Mouse (Mus musculus): ENCODE data around the gene Srp68. TPM values are rescaled to one million over a fixed set of nuclear protein-coding genes. Genes with fewer than 3 reads are reported as not detected.

Srp68 gene
- polyA plus RNA-seq, 1 experiment from 2014 or later: 89.5 TPM

GRCm38 (mm10) chr11:116215991-116216390 is 58.0 kb downstream of the Srp68 start:
- Histone ChIP-seq H3K36me3 (0 out of 2 replicates have a peak, but pooled peaks cover under 1% of the 10 kb centered on the region), H3K27ac (no peak overlapping the region), H3K4me1 (peaks cover 25% of the 10 kb centered on the region), H3K9me3 (no peaks in the 10 kb centered on the region), H3K9ac (no peak overlapping the region), H3K27me3 (replicated peaks) (0 out of 2 replicates have a peak, but pooled peaks cover 4% of the 10 kb centered on the region), H3K4me2 (no peak overlapping the region), H3K4me3 (replicated peaks) (no peak overlapping the region)
- ATAC-seq (ENCODE audit: insufficient read depth, low FRiP score, low read depth): no peak
- 83% methylated on average over 6 of the region's 6 CpGs for WGBS

GRCm38 (mm10) chr11:116215181-116215580 is 58.8 kb downstream of the Srp68 start:
- Histone ChIP-seq H3K9me3 (no peaks in the 10 kb centered on the region), H3K4me3 (replicated peaks) (no peak overlapping the region), H3K27me3 (replicated peaks) (no peaks in the 10 kb centered on the region), H3K4me2 (no peak overlapping the region), H3K9ac (no peak overlapping the region), H3K27ac (no peak overlapping the region), H3K4me1 (peaks cover 25% of the 10 kb centered on the region), H3K36me3 (no peaks in the 10 kb centered on the region)
- ATAC-seq (ENCODE audit: insufficient read depth, low FRiP score, low read depth): no peak
- 77% methylated on average over 7 of the region's 7 CpGs for WGBS

DNA sequence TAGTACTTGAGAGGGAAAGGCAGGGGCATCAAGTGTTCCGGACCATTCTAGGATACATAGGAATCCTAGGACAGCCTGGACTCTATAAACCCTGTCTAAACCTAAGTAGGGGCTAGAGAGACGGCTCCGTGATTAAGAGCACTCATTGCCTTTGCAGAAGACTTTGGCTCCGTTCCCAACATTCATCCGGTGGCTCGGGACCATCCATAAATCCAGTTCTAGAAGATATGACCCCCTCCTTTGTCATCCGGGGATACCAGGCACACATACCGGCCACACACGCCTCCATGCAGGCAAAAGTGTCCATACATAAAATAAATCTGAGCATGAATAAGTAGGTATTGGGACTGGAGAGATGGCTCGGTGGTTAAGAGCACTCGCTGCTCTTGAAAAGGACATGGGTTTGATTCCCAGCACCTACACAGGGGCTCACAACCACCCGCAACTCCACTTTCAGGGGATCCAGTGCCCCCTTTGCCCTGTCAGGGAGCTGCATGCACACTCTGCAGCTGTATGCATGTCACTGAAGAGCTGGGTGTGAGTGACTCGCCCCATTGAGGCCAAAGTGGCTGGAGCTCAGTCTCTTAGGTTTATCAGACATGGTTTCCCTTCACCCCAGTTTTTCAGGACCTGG is 60.0 kb downstream of the Srp68 start:
- H3K27me3 ChIP-seq (replicated peaks): no peaks in the 10 kb centered on the region
- no peak overlapping the region for H3K9ac ChIP-seq
- peaks cover 17% of the 10 kb centered on the region for H3K4me1 ChIP-seq
- ATAC-seq (ENCODE audit: insufficient read depth, low FRiP score, low read depth): no peak
- no peak overlapping the region for H3K27ac ChIP-seq
- H3K4me3 ChIP-seq (replicated peaks): no peak overlapping the region
- WGBS: 80% methylated on average over 13 of the region's 13 CpGs
- H3K9me3 ChIP-seq: no peaks in the 10 kb centered on the region
- no peaks in the 10 kb centered on the region for H3K36me3 ChIP-seq
- no peak overlapping the region for H3K4me2 ChIP-seq

- H3K36me3 ChIP-seq: no peaks in the 10 kb centered on the region
- H3K27me3 ChIP-seq (replicated peaks): no peaks in the 10 kb centered on the region
- H3K27ac ChIP-seq: no peak overlapping the region
- no peak overlapping the region for H3K9ac ChIP-seq
- no peak for ATAC-seq (ENCODE audit: insufficient read depth, low FRiP score, low read depth)
- WGBS: 86% methylated on average over 6 of the region's 6 CpGs
- H3K4me2 ChIP-seq: no peak overlapping the region
- no peak overlapping the region for H3K4me3 ChIP-seq (replicated peaks)
- H3K9me3 ChIP-seq: no peaks in the 10 kb centered on the region
- peaks cover 5% of the 10 kb centered on the region; the same call in 1 of the 2 replicates for H3K4me1 ChIP-seq
Observed at GRCm38 (mm10) chr11:116212847-116213246, 61.2 kb downstream of the Srp68 start.

DNA sequence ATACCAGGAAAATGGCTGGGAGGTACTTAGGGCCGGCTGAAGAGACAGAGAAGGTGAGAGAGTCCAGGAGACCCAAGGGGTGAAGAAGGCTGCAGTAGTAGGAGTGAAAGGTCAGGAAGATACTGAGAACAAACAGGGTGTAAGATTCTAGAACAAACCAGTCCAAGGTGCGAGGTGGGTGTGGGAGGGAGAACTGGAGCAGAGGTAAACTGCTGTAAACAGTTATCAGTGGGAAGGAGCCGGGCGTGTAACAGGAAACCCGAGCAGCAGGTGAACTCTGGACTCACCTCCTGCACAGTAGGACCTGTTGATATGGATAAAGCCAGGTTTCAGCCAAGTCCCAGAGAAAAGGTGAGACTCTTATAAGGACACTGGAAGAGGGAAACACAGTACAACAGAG is 63.3 kb downstream of the Srp68 start:
- Histone ChIP-seq H3K4me2 (no peak overlapping the region), H3K4me1 (no peaks in the 10 kb centered on the region; the same call in 1 of the 2 replicates), H3K27me3 (replicated peaks) (no peaks in the 10 kb centered on the region), H3K36me3 (peaks cover 4% of the 10 kb centered on the region), H3K27ac (peak overlapping the region; percentile 79), H3K9ac (no peak overlapping the region), H3K4me3 (replicated peaks) (no peak overlapping the region), H3K9me3 (no peaks in the 10 kb centered on the region)
- WGBS: 59% methylated on average over 5 of the region's 5 CpGs
- peak; percentile 87 for ATAC-seq (ENCODE audit: insufficient read depth, low FRiP score, low read depth)

DNA sequence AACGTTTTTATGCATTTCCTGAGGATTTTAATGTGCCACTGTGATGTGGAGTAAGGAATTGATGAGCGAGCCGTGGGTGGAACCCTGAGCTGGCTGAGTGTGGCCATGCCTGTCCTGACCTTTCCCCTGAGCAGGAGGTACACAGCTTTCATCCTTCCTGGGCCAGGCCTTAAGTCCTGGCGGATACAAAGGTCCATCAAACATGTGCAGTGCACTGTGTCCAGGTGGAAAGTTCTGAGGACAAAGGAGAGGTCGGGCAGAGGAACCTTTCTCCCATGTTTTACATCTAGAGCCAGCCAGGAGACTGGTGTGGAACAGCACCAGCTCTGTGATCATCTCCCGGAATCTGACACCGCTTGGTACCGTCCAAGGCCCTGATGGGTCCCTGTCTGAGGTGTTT is 64.8 kb downstream of the Srp68 start:
- no peaks in the 10 kb centered on the region for H3K27me3 ChIP-seq (replicated peaks)
- peaks cover 4% of the 10 kb centered on the region for H3K36me3 ChIP-seq
- H3K4me1 ChIP-seq: no peaks in the 10 kb centered on the region; the same call in 1 of the 2 replicates
- no peaks in the 10 kb centered on the region for H3K9me3 ChIP-seq
- no peak for ATAC-seq (ENCODE audit: insufficient read depth, low FRiP score, low read depth)
- H3K9ac ChIP-seq: no peak overlapping the region
- H3K27ac ChIP-seq: no peak overlapping the region
- no peak overlapping the region for H3K4me2 ChIP-seq
- 72% methylated on average over 8 of the region's 8 CpGs for WGBS
- H3K4me3 ChIP-seq (replicated peaks): no peak overlapping the region

DNA sequence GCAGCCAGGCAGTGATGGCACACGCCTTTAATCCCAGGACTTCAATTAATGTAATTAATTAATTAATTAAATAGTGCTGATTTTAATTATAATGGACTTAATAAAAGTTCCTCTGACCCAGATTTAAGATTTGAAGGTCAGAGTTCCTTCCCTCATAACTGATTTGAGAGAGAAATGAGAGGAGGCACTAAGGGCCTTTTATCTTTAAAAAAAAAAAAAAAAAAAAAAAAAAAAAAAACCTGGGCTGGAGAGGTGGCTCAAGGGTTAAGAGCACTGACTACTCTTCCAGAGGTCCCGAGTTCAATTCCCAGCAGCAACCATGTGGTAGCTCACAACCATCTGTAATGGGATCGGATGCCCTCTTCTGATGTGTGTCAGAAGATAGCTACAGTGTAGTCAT is 65.4 kb downstream of the Srp68 start:
- Histone ChIP-seq H3K27me3 (replicated peaks) (no peaks in the 10 kb centered on the region), H3K4me2 (no peak overlapping the region), H3K36me3 (peaks cover 4% of the 10 kb centered on the region), H3K9ac (no peak overlapping the region), H3K4me1 (no peaks in the 10 kb centered on the region; the same call in 1 of the 2 replicates), H3K27ac (no peak overlapping the region), H3K9me3 (no peaks in the 10 kb centered on the region), H3K4me3 (replicated peaks) (no peak overlapping the region)
- 80% methylated on average over 3 of the region's 3 CpGs for WGBS
- ATAC-seq (ENCODE audit: insufficient read depth, low FRiP score, low read depth): no peak

- Histone ChIP-seq H3K9ac (no peak overlapping the region), H3K4me1 (no peaks in the 10 kb centered on the region; the same call in 1 of the 2 replicates), H3K4me3 (replicated peaks) (no peak overlapping the region), H3K27me3 (replicated peaks) (no peaks in the 10 kb centered on the region), H3K27ac (no peak overlapping the region), H3K4me2 (no peak overlapping the region), H3K36me3 (peaks cover 4% of the 10 kb centered on the region), H3K9me3 (no peaks in the 10 kb centered on the region)
- no peak for ATAC-seq (ENCODE audit: insufficient read depth, low FRiP score, low read depth)
- WGBS: 72% methylated on average over 4 of the region's 4 CpGs
Observed at GRCm38 (mm10) chr11:116206678-116207077, 67.3 kb downstream of the Srp68 start.

- ATAC-seq (ENCODE audit: insufficient read depth, low FRiP score, low read depth): no peak
- no peak overlapping the region for H3K27ac ChIP-seq
- H3K27me3 ChIP-seq (replicated peaks): no peaks in the 10 kb centered on the region
- H3K9me3 ChIP-seq: no peaks in the 10 kb centered on the region
- H3K4me2 ChIP-seq: no peak overlapping the region
- WGBS: 86% methylated on average over 3 of the region's 3 CpGs
- H3K36me3 ChIP-seq: peaks cover 4% of the 10 kb centered on the region
- no peak overlapping the region for H3K4me3 ChIP-seq (replicated peaks)
- no peaks in the 10 kb centered on the region; the same call in 1 of the 2 replicates for H3K4me1 ChIP-seq
- no peak overlapping the region for H3K9ac ChIP-seq
Observed at GRCm38 (mm10) chr11:116203150-116203549, 70.9 kb downstream of the Srp68 start.

- H3K4me3 ChIP-seq (replicated peaks): no peak overlapping the region
- H3K9ac ChIP-seq: no peak overlapping the region
- H3K9me3 ChIP-seq: no peaks in the 10 kb centered on the region
- H3K4me2 ChIP-seq: no peak overlapping the region
- ATAC-seq (ENCODE audit: insufficient read depth, low FRiP score, low read depth): no peak
- no peaks in the 10 kb centered on the region; the same call in 1 of the 2 replicates for H3K4me1 ChIP-seq
- H3K27ac ChIP-seq: no peak overlapping the region
- peaks cover 6% of the 10 kb centered on the region; the same call in 1 of the 2 replicates for H3K36me3 ChIP-seq
- H3K27me3 ChIP-seq (replicated peaks): no peaks in the 10 kb centered on the region
- WGBS: 93% methylated on average over 2 of the region's 2 CpGs
Observed at GRCm38 (mm10) chr11:116201151-116201550, 72.9 kb downstream of the Srp68 start.

DNA sequence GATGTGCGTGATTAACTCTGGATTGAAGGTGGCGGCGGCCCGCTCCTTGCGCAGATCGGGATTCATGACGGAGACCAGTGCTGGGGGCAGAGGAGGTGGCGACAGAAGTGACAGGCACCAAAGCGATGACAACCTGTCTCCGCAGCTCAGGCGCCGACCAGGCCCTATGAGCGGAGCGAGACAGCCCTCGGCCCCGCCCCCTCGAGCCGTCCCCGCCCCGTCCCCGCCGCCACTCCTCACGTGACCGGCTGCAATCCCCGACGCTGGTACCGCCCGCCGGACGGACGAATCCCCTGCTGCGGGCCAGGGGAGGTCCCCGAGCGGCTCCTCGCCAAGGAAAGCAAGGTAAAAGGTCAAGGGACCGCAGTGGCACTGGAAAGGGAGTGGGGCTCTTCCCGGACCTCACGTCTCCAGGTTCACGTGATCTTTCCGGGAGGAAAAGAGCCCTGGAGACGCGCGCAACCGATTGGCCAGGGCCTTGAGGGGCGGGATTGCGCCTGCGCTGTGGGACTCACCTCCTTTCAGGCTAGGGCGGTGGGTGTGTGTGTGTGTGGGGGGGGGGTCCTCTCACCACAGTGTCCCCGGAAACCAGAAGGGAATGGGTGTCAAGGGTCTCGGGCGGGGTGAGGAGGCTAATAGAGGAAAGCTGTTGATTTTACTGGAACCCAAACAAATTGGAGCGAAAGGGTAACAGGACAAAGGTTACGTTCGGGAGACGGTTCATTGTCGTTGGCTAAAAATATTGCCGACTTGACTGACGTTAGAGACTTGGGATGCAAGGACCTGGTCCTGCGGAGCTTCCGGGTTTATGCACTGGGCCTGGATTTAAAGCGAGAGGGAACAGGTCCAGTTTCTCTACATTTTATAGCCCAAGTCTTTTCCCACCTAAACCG is 75.1 kb downstream of the Srp68 start, which contains the start of the genes Ten1 and Acox1:
Ten1 (plus strand) TSS at position 217 of the 893 bp plus-strand sequence.
Acox1 (minus strand) TSS at position 407 of the 893 bp plus-strand sequence.
- Histone ChIP-seq H3K4me2 (peak within 1 kb of the TSS; percentile 67), H3K9ac (peak within 1 kb of the TSS; percentile 73), H3K4me1 (peaks cover 3% of the 10 kb centered on the region; the same call in 1 of the 2 replicates), H3K27ac (peak within 1 kb of the TSS; percentile 94), H3K4me3 (replicated peaks) (peak within 1 kb of the TSS; percentile 65), H3K36me3 (peaks cover 6% of the 10 kb centered on the region; the same call in 1 of the 2 replicates), H3K27me3 (replicated peaks) (no peaks in the 10 kb centered on the region), H3K9me3 (no peaks in the 10 kb centered on the region)
- peak; percentile 97 for ATAC-seq (ENCODE audit: insufficient read depth, low FRiP score, low read depth)
- WGBS: under 1% methylated on average over 62 of the region's 62 CpGs

DNA sequence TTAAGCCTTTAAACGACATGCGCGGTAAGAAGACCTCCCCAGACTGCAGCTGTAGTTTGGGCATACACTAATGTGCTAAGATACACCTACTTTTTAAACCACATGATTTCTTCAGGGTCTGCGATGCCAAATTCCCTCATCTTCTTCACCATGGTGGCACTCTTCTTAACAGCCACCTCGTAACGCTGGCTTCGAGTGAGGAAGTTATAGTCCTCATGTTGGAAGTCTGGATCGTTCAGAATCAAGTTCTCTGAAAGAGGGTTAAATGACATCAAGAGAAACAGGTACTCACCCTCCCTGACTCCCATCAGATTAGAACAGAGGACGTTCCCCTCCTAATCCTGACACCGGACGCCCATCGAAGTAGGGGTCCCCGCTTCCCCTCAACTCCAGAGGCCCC is 75.9 kb downstream of the Srp68 start:
- H3K4me3 ChIP-seq (replicated peaks): peak overlapping the region; percentile 65

More for the DNA sequence above, 75.9 kb downstream of the Srp68 start:
- peaks cover 6% of the 10 kb centered on the region; the same call in 1 of the 2 replicates for H3K36me3 ChIP-seq
- H3K9ac ChIP-seq: peak overlapping the region; percentile 73
- peak overlapping the region; percentile 67 for H3K4me2 ChIP-seq
- WGBS: 20% methylated on average over 13 of the region's 13 CpGs
- H3K27me3 ChIP-seq (replicated peaks): no peaks in the 10 kb centered on the region
- H3K27ac ChIP-seq: peak overlapping the region; percentile 94
- ATAC-seq (ENCODE audit: insufficient read depth, low FRiP score, low read depth): no peak
- H3K4me1 ChIP-seq: peaks cover 3% of the 10 kb centered on the region; the same call in 1 of the 2 replicates
- no peaks in the 10 kb centered on the region for H3K9me3 ChIP-seq
